Mouse (Mus musculus): ENCODE results near the gene Vgf.

GRCm38 (mm10) chr5:136982338-136982930 lies 43.8 kb upstream of the Vgf start:
- TF ChIP-seq CTCF (conservative IDR thresholded peaks at IDR 0.05 in 1 of 2, IDR thresholded peaks at IDR 0.05 in 1 of 2; ENCODE audit: low read depth in 2 of 2, low read length in 2 of 2) (peak; percentile 31 to 43; a peak in 3 of 4 replicates), BHLHE40 (IDR thresholded peaks at IDR 0.05; ENCODE audit: low read depth, low read length) (no peak), E2F4 (IDR thresholded peaks at IDR 0.05; ENCODE audit: insufficient replicate concordance, low read depth, low read length) (no peak), MAX (IDR thresholded peaks at IDR 0.05; ENCODE audit: low read length) (no peak), ELF1 (IDR thresholded peaks at IDR 0.05; ENCODE audit: low read depth, low read length) (no peak), EP300 (IDR thresholded peaks at IDR 0.05; ENCODE audit: low read length) (no peak), CHD1 (IDR thresholded peaks at IDR 0.05; ENCODE audit: low read depth, low read length) (no peak)

All from CH12.LX (cell line).